Mouse (Mus musculus) C2C12 (cell line): ENCODE measurements around the gene Trpm8. TPM values are rescaled to one million over a fixed set of nuclear protein-coding genes. Genes with fewer than 3 reads are reported as not detected.

Experiments used
- H3K27me3 ChIP-seq: one replicate; pipeline ENCODE4 v1.6.1; 2011; ENCODE audit not compliant: control insufficient read depth, insufficient read depth, insufficient read length
- H3K36me3 ChIP-seq: one replicate; pipeline ENCODE4 v1.6.1; 2011; ENCODE audit not compliant: control insufficient read depth, insufficient read depth
- H3K4me3 ChIP-seq: one replicate; pipeline ENCODE4 v1.5.1; 2011; ENCODE audit warnings: mild to moderate bottlenecking, control low read depth; ENCODE audit not compliant: poor library complexity, insufficient read depth, severe bottlenecking
- H3K79me2 ChIP-seq: one replicate; pipeline ENCODE4 v1.6.1; 2011; ENCODE audit not compliant: control insufficient read depth, insufficient read depth
- H3K79me3 ChIP-seq: one replicate; pipeline ENCODE4 v1.6.1; 2011; ENCODE audit warnings: low read depth, control low read depth
- H3ac ChIP-seq: one replicate; pipeline ENCODE3; 2011; ENCODE audit warnings: low read depth; ENCODE audit not compliant: control insufficient read depth, insufficient read length
- CEBPB ChIP-seq: IDR thresholded peaks from one replicate; pipeline ENCODE4 v1.6.1; 2011; ENCODE audit warnings: low read depth, mild to moderate bottlenecking, control low read depth, moderate library complexity
- CTCF ChIP-seq: IDR thresholded peaks from one replicate; pipeline ENCODE4 v1.5.1; 2011; ENCODE audit not compliant: control insufficient read depth, insufficient read depth, insufficient read length
- FOSL1 ChIP-seq: IDR thresholded peaks from one replicate; pipeline ENCODE4 v1.8.0; 2011; ENCODE audit warnings: mild to moderate bottlenecking, low read length; ENCODE audit not compliant: poor library complexity, insufficient read depth, severe bottlenecking
- MAX ChIP-seq: IDR thresholded peaks from one replicate; pipeline ENCODE4 v1.6.1; 2011; ENCODE audit warnings: mild to moderate bottlenecking, control low read depth
- MYOD1 ChIP-seq: IDR thresholded peaks from one replicate; pipeline ENCODE4 v1.6.1; 2011; ENCODE audit warnings: low read depth; ENCODE audit not compliant: control insufficient read depth, insufficient read length
- MYOG ChIP-seq: IDR thresholded peaks from one replicate; pipeline ENCODE4 v1.6.1; 2011; ENCODE audit not compliant: control insufficient read depth, insufficient read length; ENCODE audit errors: extremely low read depth
- USF1 ChIP-seq: IDR thresholded peaks from one replicate; pipeline ENCODE4 v1.6.1; 2011; ENCODE audit warnings: low read depth, mild to moderate bottlenecking, control low read depth, moderate library complexity
- polyA plus RNA-seq: library from polyadenylated mRNA; unstranded; fragments of >200 nt; fragmentation: generic; extraction: Trizol; gene quantifications from one replicate; pipeline ENCODE4 v1.2.1, GENCODE M21; 2012; ENCODE audit warnings: missing spikeins

Gene Trpm8
- polyA plus RNA-seq, 1 experiment = 0.02 TPM

GRCm38 (mm10) chr1:88408340-88408739 is 130.9 kb downstream of the Trpm8 start:
- no peaks in the 10 kb centered on the region for H3K27me3 ChIP-seq
- no peaks in the 10 kb centered on the region for H3K36me3 ChIP-seq
- TF ChIP-seq FOSL1 (no peak), USF1 (no peak), CEBPB (no peak), CTCF (no peak), MYOD1 (no peak), MAX (no peak), MYOG (no peak)
- H3K4me3 ChIP-seq = no peak overlapping the region
- no peak overlapping the region for H3ac ChIP-seq
- H3K79me2 ChIP-seq = no peaks in the 10 kb centered on the region
- H3K79me3 ChIP-seq = no peaks in the 10 kb centered on the region

- TF ChIP-seq MYOG = no peak
- TF ChIP-seq MYOD1 = no peak
- TF ChIP-seq CEBPB = no peak
- TF ChIP-seq MAX = no peak
- TF ChIP-seq USF1 = no peak
- no peak for TF ChIP-seq CTCF
- no peak for TF ChIP-seq FOSL1
- no peak overlapping the region for H3ac ChIP-seq
- no peak overlapping the region for H3K4me3 ChIP-seq
Observed at GRCm38 (mm10) chr1:88412013-88412412, 134.6 kb downstream of the Trpm8 start.

GRCm38 (mm10) chr1:88418943-88419342 is 141.5 kb downstream of the Trpm8 start:
- Histone ChIP-seq H3K4me3 (no peak overlapping the region), H3K27me3 (no peaks in the 10 kb centered on the region), H3K36me3 (no peaks in the 10 kb centered on the region), H3K79me2 (no peaks in the 10 kb centered on the region), H3K79me3 (no peaks in the 10 kb centered on the region), H3ac (no peak overlapping the region)
- TF ChIP-seq MAX (no peak), MYOG (no peak), CEBPB (no peak)

More at GRCm38 (mm10) chr1:88412013-88412412, 134.6 kb downstream of the Trpm8 start:
- no peaks in the 10 kb centered on the region for H3K36me3 ChIP-seq
- H3K79me2 ChIP-seq = no peaks in the 10 kb centered on the region
- no peaks in the 10 kb centered on the region for H3K79me3 ChIP-seq
- H3K27me3 ChIP-seq = no peaks in the 10 kb centered on the region

- no peak overlapping the region for H3ac ChIP-seq
- no peaks in the 10 kb centered on the region for H3K79me2 ChIP-seq
- TF ChIP-seq MYOD1 (no peak), CEBPB (no peak), FOSL1 (no peak), MAX (no peak), CTCF (no peak)
- H3K36me3 ChIP-seq = no peaks in the 10 kb centered on the region
- H3K4me3 ChIP-seq = no peak overlapping the region
- no peaks in the 10 kb centered on the region for H3K27me3 ChIP-seq
- no peaks in the 10 kb centered on the region for H3K79me3 ChIP-seq
Observed at GRCm38 (mm10) chr1:88422045-88422444, 144.6 kb downstream of the Trpm8 start.

- H3K4me3 ChIP-seq = no peak overlapping the region
- no peaks in the 10 kb centered on the region for H3K79me3 ChIP-seq
- TF ChIP-seq MYOD1 (no peak), FOSL1 (no peak), USF1 (peak; percentile 29), MYOG (no peak), CEBPB (peak; percentile 84), CTCF (no peak)
Observed at GRCm38 (mm10) chr1:88422846-88423395, 145.5 kb downstream of the Trpm8 start.

GRCm38 (mm10) chr1:88424602-88425252 is 147.3 kb downstream of the Trpm8 start:
- Histone ChIP-seq H3K79me3 (no peaks in the 10 kb centered on the region), H3K79me2 (no peaks in the 10 kb centered on the region), H3ac (peak overlapping the region; percentile 20), H3K27me3 (no peaks in the 10 kb centered on the region), H3K36me3 (no peaks in the 10 kb centered on the region), H3K4me3 (no peak overlapping the region)
- no peak for TF ChIP-seq MYOD1
- TF ChIP-seq CEBPB = no peak
- TF ChIP-seq USF1 = no peak
- TF ChIP-seq CTCF = peak; percentile 91
- TF ChIP-seq MAX = peak; percentile 53
- TF ChIP-seq FOSL1 = no peak
- TF ChIP-seq MYOG = no peak

More at GRCm38 (mm10) chr1:88422846-88423395, 145.5 kb downstream of the Trpm8 start:
- no peaks in the 10 kb centered on the region for H3K27me3 ChIP-seq
- peak overlapping the region; percentile 3 for H3ac ChIP-seq
- no peaks in the 10 kb centered on the region for H3K79me2 ChIP-seq
- no peaks in the 10 kb centered on the region for H3K36me3 ChIP-seq
